8 mouse cellular contexts compared by ENCODE assay signal in genomic region chr10:75872915-75873542, GRCm38 (mm10). TPM values are rescaled to one million over a fixed set of nuclear protein-coding genes. Genes with fewer than 3 reads are reported as not detected.
DNase-seq lines count a peak whose midpoint lies in the region; ATAC-seq and TF ChIP-seq lines count a peak whose summit lies in the region.

No protein-coding gene starts in this region.

- H3K9ac ChIP-seq in hindbrain, embryonic 14.5 days, result peak overlapping the region; percentile 57
- H3K9ac ChIP-seq in lung, postnatal 0 days (replicated peaks; ENCODE audit: low read depth), result no peak overlapping the region

- no peak for TF ChIP-seq EP300 in lung, postnatal 0 days (IDR thresholded peaks at IDR 0.05)

- no peaks in the 10 kb centered on the region for H3K9me3 ChIP-seq in hindbrain, embryonic 14.5 days (ENCODE audit: control insufficient read depth, low read length)
- no peaks in the 10 kb centered on the region for H3K9me3 ChIP-seq in lung, postnatal 0 days (ENCODE audit: low read length)

- TF ChIP-seq CTCF in lung, postnatal 0 days (IDR thresholded peaks at IDR 0.05), result no peak

- peaks cover 15% of the 10 kb centered on the region for H3K4me1 ChIP-seq in hindbrain, embryonic 14.5 days (replicated peaks; ENCODE audit: control insufficient read depth, insufficient read depth, low read length)
- 0 out of 2 replicates have a peak, but pooled peaks cover 5% of the 10 kb centered on the region for H3K4me1 ChIP-seq in lung, postnatal 0 days (ENCODE audit: insufficient read depth, low read depth, low read length)

- ATAC-seq in hindbrain, embryonic 14.5 days (ENCODE audit: low FRiP score), result peak; percentile 98
- peak; percentile 96 for ATAC-seq in lung, postnatal 0 days

- H3K4me2 ChIP-seq in hindbrain, embryonic 14.5 days (replicated peaks), result peak overlapping the region; percentile 61
- H3K4me2 ChIP-seq in lung, postnatal 0 days (replicated peaks; ENCODE audit: low read depth, low read length), result peak overlapping the region; percentile 50

- WGBS in hindbrain, embryonic 14.5 days, result under 1% methylated on average over 11 of the region's 11 CpGs
- 4% methylated on average over 11 of the region's 11 CpGs for WGBS in lung, postnatal 0 days

- peak overlapping the region; percentile 92 for H3K27ac ChIP-seq in hindbrain, embryonic 14.5 days
- no peak overlapping the region for H3K27ac ChIP-seq in lung, postnatal 0 days (ENCODE audit: low read length)

- H3K36me3 ChIP-seq in hindbrain, embryonic 14.5 days (replicated peaks; ENCODE audit: control insufficient read depth, insufficient read depth), result no peaks in the 10 kb centered on the region
- H3K36me3 ChIP-seq in lung, postnatal 0 days (ENCODE audit: insufficient read depth, low read length), result no peaks in the 10 kb centered on the region

- DNase-seq in adrenal gland, adult (ENCODE audit: inconsistent age in 2 of 2, low spot score in 1 of 2), result peak; percentile 91 to 96
- DNase-seq in cerebellum, postnatal 36 days, result peak; percentile 93 to 97
- peak; percentile 58 to 79 for DNase-seq in frontal cortex, postnatal 36 days (ENCODE audit: low spot score in 2 of 2)
- peak; percentile 88 for DNase-seq in hindbrain, embryonic 14.5 days (ENCODE audit: low spot score)
- DNase-seq in layer of hippocampus, postnatal 25 days (ENCODE audit: extremely low spot score in 1 of 2, low spot score in 1 of 2), result peak; percentile 45 to 68
- peak; percentile 67 for DNase-seq in lung, postnatal 0 days (ENCODE audit: low spot score)
- peak; percentile 49 for DNase-seq in retina, adult 2 months (ENCODE audit: low read depth, low spot score)
- DNase-seq in spleen, postnatal 4 days (ENCODE audit: low spot score in 2 of 2), result no peak

- peak overlapping the region; percentile 28 for H3K4me3 ChIP-seq in hindbrain, embryonic 14.5 days (replicated peaks; ENCODE audit: low read length)
- H3K4me3 ChIP-seq in lung, postnatal 0 days (ENCODE audit: low read depth, low read length), result 0 out of 2 replicates have a peak overlapping the region, but pooled peaks have one; percentile 12

- H3K27me3 ChIP-seq in hindbrain, embryonic 14.5 days (ENCODE audit: control insufficient read depth, insufficient read depth, low read length), result no peaks in the 10 kb centered on the region
- H3K27me3 ChIP-seq in lung, postnatal 0 days (replicated peaks; ENCODE audit: insufficient read depth, low read length), result no peaks in the 10 kb centered on the region

RNA-seq across cellular contexts. Expression of gene Mif, which starts 13.0 kb away (rescaled TPM):
- 1,642 and 1,896 TPM in 2 replicates for polyA plus RNA-seq in hindbrain, embryonic 14.5 days (2014; fragmentation: Nextera tagmentation; extraction: Ambion mirVana)
- total RNA-seq in layer of hippocampus, postnatal 25 days (2021), result 100 to 1,000 TPM; 420 to 504 TPM
- 280 and 356 TPM in 2 replicates for polyA plus RNA-seq in lung, postnatal 0 days (2015; fragmentation: Nextera tagmentation; extraction: Ambion mirVana)

RNA-seq across cellular contexts. Expression of gene Derl3, which starts 20.2 kb away (rescaled TPM):
- 0.91 and 1.5 TPM in 2 replicates for polyA plus RNA-seq in hindbrain, embryonic 14.5 days (2014; fragmentation: Nextera tagmentation; extraction: Ambion mirVana)
- 1 to 10 TPM; 3.8 to 4.7 TPM for total RNA-seq in layer of hippocampus, postnatal 25 days (2021)
- 1.2 TPM in 2 replicates for polyA plus RNA-seq in lung, postnatal 0 days (2015; fragmentation: Nextera tagmentation; extraction: Ambion mirVana)

RNA-seq across cellular contexts. Expression of gene Gstt2, which starts 35.8 kb away (rescaled TPM):
- 5.8 and 8.3 TPM in 2 replicates for polyA plus RNA-seq in hindbrain, embryonic 14.5 days (2014; fragmentation: Nextera tagmentation; extraction: Ambion mirVana)
- total RNA-seq in layer of hippocampus, postnatal 25 days (2021), result 1 to 10 TPM; 2.2 to 4.5 TPM
- polyA plus RNA-seq in lung, postnatal 0 days (2015; fragmentation: Nextera tagmentation; extraction: Ambion mirVana), result 40.6 and 44.7 TPM in 2 replicates

RNA-seq across cellular contexts. Expression of gene Smarcb1, which starts 48.4 kb away (rescaled TPM):
- polyA plus RNA-seq in hindbrain, embryonic 14.5 days (2014; fragmentation: Nextera tagmentation; extraction: Ambion mirVana), result 230 and 231 TPM in 2 replicates
- 10 to 100 TPM; 86.4 to 88.8 TPM for total RNA-seq in layer of hippocampus, postnatal 25 days (2021)
- polyA plus RNA-seq in lung, postnatal 0 days (2015; fragmentation: Nextera tagmentation; extraction: Ambion mirVana), result 109 TPM in 2 replicates

RNA-seq across cellular contexts. Expression of gene Gstt4, which starts 50.7 kb away (rescaled TPM):
- polyA plus RNA-seq in hindbrain, embryonic 14.5 days (2014; fragmentation: Nextera tagmentation; extraction: Ambion mirVana), result not detected in 2 replicates
- total RNA-seq in layer of hippocampus, postnatal 25 days (2021), result not detected
- not detected in 2 replicates for polyA plus RNA-seq in lung, postnatal 0 days (2015; fragmentation: Nextera tagmentation; extraction: Ambion mirVana)

Comparison
In these comparisons a context has a peak if more than half of its experiments do, and no peak if none do; other contexts are left out.
1. DNase-seq: peak in adrenal gland, adult (2 of 2), cerebellum, postnatal 36 days (2 of 2), frontal cortex, postnatal 36 days (2 of 2), hindbrain, embryonic 14.5 days (single experiment), layer of hippocampus, postnatal 25 days (2 of 2), lung, postnatal 0 days (single experiment) and retina, adult 2 months (single experiment); none in spleen, postnatal 4 days (0 of 2).